Mouse (Mus musculus) lung, postnatal 0 days (tissue): ENCODE results near the gene Grm2. TPM values are rescaled to one million over a fixed set of nuclear protein-coding genes. Genes with fewer than 3 reads are reported as not detected.

Source experiments
- polyA plus RNA-seq: library from polyadenylated mRNA; unstranded; fragments of >200 nt; fragmentation: Nextera tagmentation; extraction: Ambion mirVana; gene quantifications from 2 replicates; pipeline ENCODE4 v1.2.1, GENCODE M21; 2015

Gene Grm2
- polyA plus RNA-seq, 1 experiment from 2014 or later, result not detected

Other genes with a start within 250 kb of the Grm2 start
- 656 and 737 TPM in 2 replicates for gene Rpl29, start 226.6 kb downstream of the Grm2 start, polyA plus RNA-seq
- gene Acy1, start 217.8 kb downstream of the Grm2 start, polyA plus RNA-seq, result 8.5 and 12.5 TPM in 2 replicates
- 31.1 and 36.8 TPM in 2 replicates for gene Abhd14b, start 208.6 kb downstream of the Grm2 start, polyA plus RNA-seq
- 21.7 and 26.9 TPM in 2 replicates for gene Abhd14a, start 208.4 kb downstream of the Grm2 start, polyA plus RNA-seq
- 29.4 and 30.6 TPM in 2 replicates for gene Pcbp4, start 202.8 kb downstream of the Grm2 start, polyA plus RNA-seq
- gene Gpr62, start 190.1 kb downstream of the Grm2 start, polyA plus RNA-seq, result 0.13 and 0.20 TPM in 2 replicates
- gene Rrp9, start 180.1 kb downstream of the Grm2 start, polyA plus RNA-seq, result 19.4 and 21.7 TPM in 2 replicates
- gene Parp3, start 179.1 kb downstream of the Grm2 start, polyA plus RNA-seq, result 21.5 and 24.0 TPM in 2 replicates
- not detected in 2 replicates for gene Iqcf1, start 156.1 kb downstream of the Grm2 start, polyA plus RNA-seq
- gene Iqcf5, start 141.5 kb downstream of the Grm2 start, polyA plus RNA-seq, result not detected in 2 replicates
- not detected in 2 replicates for gene Iqcf3, start 94.5 kb downstream of the Grm2 start, polyA plus RNA-seq
- not detected in 2 replicates for gene Iqcf4, start 85.1 kb downstream of the Grm2 start, polyA plus RNA-seq
- not detected in 2 replicates for gene Iqcf6, start 29.5 kb downstream of the Grm2 start, polyA plus RNA-seq
- gene Tex264, start 29.8 kb upstream of the Grm2 start, polyA plus RNA-seq, result 63.5 and 67.7 TPM in 2 replicates
- 2.5 and 2.8 TPM in 2 replicates for gene Rad54l2, start 133.1 kb upstream of the Grm2 start, polyA plus RNA-seq
- 5.9 and 7.2 TPM in 2 replicates for gene Dcaf1, start 165.8 kb upstream of the Grm2 start, polyA plus RNA-seq
- gene Rbm15b, start 231.3 kb upstream of the Grm2 start, polyA plus RNA-seq, result 4.5 and 5.2 TPM in 2 replicates
- 171 and 218 TPM in 2 replicates for gene Manf, start 235.9 kb upstream of the Grm2 start, polyA plus RNA-seq